Mouse (Mus musculus): ENCODE results near the gene Tmem138. TPM values are rescaled to one million over a fixed set of nuclear protein-coding genes. Genes with fewer than 3 reads are reported as not detected.

The Tmem138 gene
- polyA plus RNA-seq (2012), result 4.8 and 5.1 TPM in 2 replicates

GRCm38 (mm10) chr19:10576690-10577561 is at the start of gene Tmem138, which contains the start of gene Cyb561a3:
Tmem138 (minus strand) TSS chr19:10577362.
Cyb561a3 (plus strand) TSS chr19:10577172.

GRCm38 (mm10) chr19:10605293-10605900 is 28.2 kb upstream of the Tmem138 start, which contains the start of the genes Ddb1 and Tkfc:
Ddb1 (plus strand) TSS chr19:10605327.
Tkfc (minus strand) TSS chr19:10605654.

GRCm38 (mm10) chr19:10555624-10556510 is 21.3 kb downstream of the Tmem138 start, which contains the start of gene Tmem216:
Tmem216 (minus strand) TSS chr19:10556238.

GRCm38 (mm10) chr19:10525910-10526309 is 51.3 kb downstream of the Tmem138 start, which contains the start of gene Sdhaf2:
Sdhaf2 (minus strand) TSS chr19:10526142.

GRCm38 (mm10) chr19:10525106-10525901 is 51.9 kb downstream of the Tmem138 start, which contains the start of gene Cpsf7:
Cpsf7 (plus strand) TSS chr19:10525266.

Other genes with a start within 250 kb of the Tmem138 start
- 0.04 TPM in 1 of 2 replicates, not detected in the other for gene Syt7, start 188.3 kb downstream of the Tmem138 start, polyA plus RNA-seq (2012)
- 0.15 and 0.65 TPM in 2 replicates for gene Lrrc10b, start 119.9 kb downstream of the Tmem138 start, polyA plus RNA-seq (2012)
- gene Ppp1r32, start 94.4 kb downstream of the Tmem138 start, polyA plus RNA-seq (2012), result 0.28 and 0.36 TPM in 2 replicates
- gene Cpsf7, start 52.1 kb downstream of the Tmem138 start, polyA plus RNA-seq (2012), result 62.2 and 67.2 TPM in 2 replicates
- 3.7 and 4.1 TPM in 2 replicates for gene Sdhaf2, start 51.2 kb downstream of the Tmem138 start, polyA plus RNA-seq (2012)
- 2.2 and 2.6 TPM in 2 replicates for gene Tmem216, start 21.1 kb downstream of the Tmem138 start, polyA plus RNA-seq (2012)
- gene Cyb561a3, start 190 bp downstream of the Tmem138 start, polyA plus RNA-seq (2012), result 11.6 and 15.2 TPM in 2 replicates
- 25.0 and 30.9 TPM in 2 replicates for gene Ddb1, start 28.0 kb upstream of the Tmem138 start, polyA plus RNA-seq (2012)
- 6.0 TPM in 2 replicates for gene Tkfc, start 28.3 kb upstream of the Tmem138 start, polyA plus RNA-seq (2012)
- gene Vwce, start 56.9 kb upstream of the Tmem138 start, polyA plus RNA-seq (2012), result 0.22 TPM in 2 replicates
- not detected in 2 replicates for gene Pga5, start 100.7 kb upstream of the Tmem138 start, polyA plus RNA-seq (2012)
- 104 and 113 TPM in 2 replicates for gene Vps37c, start 111.4 kb upstream of the Tmem138 start, polyA plus RNA-seq (2012)
- gene Cd5, start 161.6 kb upstream of the Tmem138 start, polyA plus RNA-seq (2012), result 0.34 and 0.37 TPM in 2 replicates

Measured in megakaryocyte-erythroid progenitor cell, adult 5 weeks (primary cell).